In the genomic region with DNA sequence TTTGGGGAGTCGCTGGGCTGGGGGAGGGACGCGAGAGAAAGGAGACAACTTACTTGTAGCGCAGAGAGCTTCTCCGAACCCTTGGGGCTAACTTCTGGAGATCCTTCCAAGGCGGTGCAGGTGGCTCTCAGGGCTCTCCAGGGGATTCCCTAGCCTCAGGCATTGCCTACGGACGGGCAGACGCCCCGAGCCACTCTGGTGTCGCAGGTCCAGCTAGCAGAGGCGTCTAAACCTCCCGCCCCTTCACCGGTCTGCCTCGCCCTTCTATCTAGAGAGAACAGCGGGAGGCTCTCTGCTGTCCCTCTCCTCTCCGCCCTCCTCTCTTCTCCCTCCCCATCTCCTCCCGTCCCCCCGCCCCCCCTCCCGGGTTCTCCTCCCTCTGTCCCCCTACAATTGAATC, we compare ENCODE assay signal across 9 mouse cellular contexts. TPM values are rescaled to one million over a fixed set of nuclear protein-coding genes. Genes with fewer than 3 reads are reported as not detected.
A peak's percentile ranks its signal among the peaks of the same experiment; 100 is the strongest.
DNase-seq lines count a peak whose midpoint lies in the region; ATAC-seq and TF ChIP-seq lines count a peak whose summit lies in the region.
"Had no signal": no experiment of that assay in that cellular context is flagged by ENCODE, and none has a peak within 500 bp of the region (broad histone marks: within the 10 kb centered on the region; RNA-seq: fewer than 3 reads in every experiment).

A gene (minus strand): TSS at position 300 of the 400 bp plus-strand sequence.

- H3K4me1 ChIP-seq in kidney, embryonic 14.5 days (ENCODE audit: control insufficient read depth, insufficient read depth, low read length): peaks cover 10% of the 10 kb centered on the region
- peaks cover 25% of the 10 kb centered on the region for H3K4me1 ChIP-seq in forebrain, embryonic 13.5 days
- peaks cover 8% of the 10 kb centered on the region; the same call in 1 of the 2 replicates for H3K4me1 ChIP-seq in hindbrain, postnatal 0 days (ENCODE audit: insufficient read depth, low read length)
- peaks cover 11% of the 10 kb centered on the region for H3K4me1 ChIP-seq in midbrain, embryonic 14.5 days (ENCODE audit: control insufficient read depth, insufficient read depth, low read length)

- H3K36me3 ChIP-seq in kidney, embryonic 14.5 days (ENCODE audit: control insufficient read depth, insufficient read depth, low read length): no peaks in the 10 kb centered on the region
- no peaks in the 10 kb centered on the region for H3K36me3 ChIP-seq in forebrain, embryonic 13.5 days (ENCODE audit: poor library complexity, severe bottlenecking)
- H3K36me3 ChIP-seq in hindbrain, postnatal 0 days (ENCODE audit: insufficient read depth, low read length): no peaks in the 10 kb centered on the region
- H3K36me3 ChIP-seq in midbrain, embryonic 14.5 days (ENCODE audit: control insufficient read depth, insufficient read depth, low read length): no peaks in the 10 kb centered on the region
- H3K36me3 ChIP-seq: G1E had no signal

- no peaks in the 10 kb centered on the region for H3K9me3 ChIP-seq in kidney, embryonic 14.5 days (ENCODE audit: control insufficient read depth, low read length)
- no peaks in the 10 kb centered on the region for H3K9me3 ChIP-seq in forebrain, embryonic 13.5 days (replicated peaks)
- H3K9me3 ChIP-seq in hindbrain, postnatal 0 days (ENCODE audit: low read length): no peaks in the 10 kb centered on the region
- no peaks in the 10 kb centered on the region for H3K9me3 ChIP-seq in midbrain, embryonic 14.5 days (ENCODE audit: control insufficient read depth, low read length)

- TF ChIP-seq CTCF in hindbrain, postnatal 0 days (IDR thresholded peaks at IDR 0.05; ENCODE audit: low read depth): no peak

- WGBS in kidney, embryonic 14.5 days: 1% methylated on average over 17 of the region's 20 CpGs
- WGBS in forebrain, embryonic 13.5 days: 1% methylated on average over 19 of the region's 20 CpGs
- 3% methylated on average over 20 of the region's 20 CpGs for WGBS in hindbrain, postnatal 0 days
- 0% methylated on average over 20 of the region's 20 CpGs for WGBS in midbrain, embryonic 14.5 days

- peaks cover 31% of the 10 kb centered on the region for H3K27me3 ChIP-seq in kidney, embryonic 14.5 days (ENCODE audit: control insufficient read depth, insufficient read depth, low read length)
- peaks cover 91% of the 10 kb centered on the region for H3K27me3 ChIP-seq in forebrain, embryonic 13.5 days
- peaks cover 21% of the 10 kb centered on the region for H3K27me3 ChIP-seq in hindbrain, postnatal 0 days (ENCODE audit: insufficient read depth, low read length)
- H3K27me3 ChIP-seq in midbrain, embryonic 14.5 days (ENCODE audit: control insufficient read depth, insufficient read depth, low read length): peaks cover 22% of the 10 kb centered on the region; the same call in 1 of the 2 replicates

- peak within 1 kb of the TSS; percentile 32 for H3K9ac ChIP-seq in kidney, embryonic 14.5 days (ENCODE audit: low read depth, low read length)
- H3K9ac ChIP-seq in forebrain, embryonic 13.5 days: 0 out of 2 replicates have a peak within 1 kb of the TSS, but pooled peaks have one; percentile 37
- no peak within 1 kb of the TSS for H3K9ac ChIP-seq in hindbrain, postnatal 0 days (replicated peaks; ENCODE audit: low read length)
- H3K9ac ChIP-seq in midbrain, embryonic 14.5 days (replicated peaks; ENCODE audit: low read length): peak within 1 kb of the TSS; percentile 46

- H3K27ac ChIP-seq in kidney, embryonic 14.5 days (ENCODE audit: low read depth, low read length): no peak within 1 kb of the TSS
- no peak within 1 kb of the TSS for H3K27ac ChIP-seq in forebrain, embryonic 13.5 days
- H3K27ac ChIP-seq in hindbrain, postnatal 0 days: no peak within 1 kb of the TSS
- no peak within 1 kb of the TSS for H3K27ac ChIP-seq in midbrain, embryonic 14.5 days (replicated peaks; ENCODE audit: low read depth, low read length)

- H3K4me2 ChIP-seq in kidney, embryonic 14.5 days (replicated peaks; ENCODE audit: low read depth, low read length): peak within 1 kb of the TSS; percentile 57
- H3K4me2 ChIP-seq in forebrain, embryonic 13.5 days: peak within 1 kb of the TSS; percentile 56
- peak within 1 kb of the TSS; percentile 56 for H3K4me2 ChIP-seq in hindbrain, postnatal 0 days (ENCODE audit: low read depth, low read length)
- peak within 1 kb of the TSS; percentile 73 for H3K4me2 ChIP-seq in midbrain, embryonic 14.5 days (ENCODE audit: low read length)

- peak within 1 kb of the TSS; percentile 32 for H3K4me3 ChIP-seq in kidney, embryonic 14.5 days (ENCODE audit: low read length)
- H3K4me3 ChIP-seq in forebrain, embryonic 13.5 days: peak within 1 kb of the TSS; percentile 23
- peak within 1 kb of the TSS; percentile 37 for H3K4me3 ChIP-seq in hindbrain, postnatal 0 days (ENCODE audit: low read length)
- peak within 1 kb of the TSS; percentile 37 for H3K4me3 ChIP-seq in midbrain, embryonic 14.5 days (replicated peaks; ENCODE audit: low read depth, low read length)

- DNase-seq in kidney, adult 8-10 months: no peak
- no peak for DNase-seq in hindbrain, postnatal 0 days (ENCODE audit: low spot score)
- peak; percentile 59 for DNase-seq in midbrain, embryonic 14.5 days
- no peak for DNase-seq in layer of hippocampus, adult 18-20 months (ENCODE audit: low spot score in 2 of 2)
- no peak for DNase-seq in thymus, postnatal 36 days

- peak; percentile 47; the same call in 1 of the 2 replicates for ATAC-seq in kidney, embryonic 14.5 days (ENCODE audit: low FRiP score, low TSS enrichment)
- ATAC-seq in forebrain, embryonic 13.5 days: 0 out of 2 replicates have a peak, but pooled peaks have one; percentile 20
- ATAC-seq in hindbrain, postnatal 0 days: peak; percentile 33
- ATAC-seq in midbrain, embryonic 14.5 days (ENCODE audit: low FRiP score, low TSS enrichment): no peak
- no peak for ATAC-seq in monocyte, adult 5-6 weeks (replicated peaks; ENCODE audit: insufficient number of reproducible peaks, low FRiP score, low TSS enrichment, poor library complexity, severe bottlenecking)

RNA-seq across cellular contexts. Expression of the gene that starts here (rescaled TPM):
- 0.40 and 1.2 TPM in 2 replicates for polyA plus RNA-seq in kidney, embryonic 14.5 days (2014; fragmentation: Nextera tagmentation; extraction: Ambion mirVana)
- polyA plus RNA-seq in forebrain, embryonic 13.5 days (2015; fragmentation: Nextera tagmentation; extraction: Ambion mirVana): 1.2 and 1.3 TPM in 2 replicates
- total RNA-seq in hindbrain, postnatal 0 days (2014; rRNA removed): 1.3 and 1.5 TPM in 2 replicates
- polyA plus RNA-seq in hindbrain, postnatal 0 days (2015; fragmentation: Nextera tagmentation; extraction: Ambion mirVana): 0.49 and 0.58 TPM in 2 replicates
- 0.45 and 0.51 TPM in 2 replicates for polyA plus RNA-seq in midbrain, embryonic 14.5 days (2014; fragmentation: Nextera tagmentation; extraction: Ambion mirVana)
- under 1 TPM; 0.23 to 0.25 TPM for total RNA-seq in layer of hippocampus, adult 18-20 months (2021)
- 0.87 TPM in 1 of 3 replicates, not detected in the others for total RNA-seq in monocyte, adult 5-6 weeks (2017)
- polyA plus RNA-seq: G1E had no signal

Comparison
In these comparisons a context has a peak if more than half of its experiments do, and no peak if none do; other contexts are left out.
1. Peak in DNase-seq, H3K4me3 ChIP-seq, H3K9ac ChIP-seq and H3K4me2 ChIP-seq in midbrain, embryonic 14.5 days; RNA of the gene not detected or under 1 TPM.
2. ATAC-seq: peak in kidney, embryonic 14.5 days (single experiment), forebrain, embryonic 13.5 days (single experiment) and hindbrain, postnatal 0 days (single experiment); none in midbrain, embryonic 14.5 days (single experiment) and monocyte, adult 5-6 weeks (single experiment).
3. Peak in every context shown above with its lines, with median percentiles within 50 percentile points of each other: H3K4me2 ChIP-seq and H3K4me3 ChIP-seq.